Mouse (Mus musculus): ENCODE measurements at regions not wholly inside any gene's neighbourhood (a gene's known extent, or its start where the extent isn't known, plus 50 kb on each side); places are given as distances from the start of the nearest gene placed in this dataset.

GRCm38 (mm10) chr2:45367436-45368193, 250.4 kb upstream of the Zeb2 start:
- H3K9ac ChIP-seq (ENCODE audit: low read depth, low read length): no peak overlapping the region
- H3K9me3 ChIP-seq (ENCODE audit: control insufficient read depth, low read length): no peaks in the 10 kb centered on the region
- H3K4me3 ChIP-seq (ENCODE audit: low read length): no peak overlapping the region
- no peaks in the 10 kb centered on the region for H3K4me1 ChIP-seq (ENCODE audit: control insufficient read depth, insufficient read depth, low read depth, low read length)
- WGBS: 78% methylated on average over 10 of the region's 10 CpGs
- no peaks in the 10 kb centered on the region for H3K27me3 ChIP-seq (replicated peaks; ENCODE audit: control insufficient read depth, insufficient read depth, low read length)
- no peak overlapping the region for H3K27ac ChIP-seq (ENCODE audit: low read depth, low read length)
- no peak for ATAC-seq
- H3K36me3 ChIP-seq (ENCODE audit: control insufficient read depth, insufficient read depth, low read length): no peaks in the 10 kb centered on the region
- H3K4me2 ChIP-seq (ENCODE audit: low read length): no peak overlapping the region

GRCm38 (mm10) chr2:45357266-45357665, 240.1 kb upstream of the Zeb2 start:
- no peak for ATAC-seq
- H3K9ac ChIP-seq (ENCODE audit: low read depth, low read length): no peak overlapping the region

GRCm38 (mm10) chr2:45356558-45357170, 239.5 kb upstream of the Zeb2 start:
- no peak overlapping the region for H3K4me2 ChIP-seq (ENCODE audit: low read length)
- no peaks in the 10 kb centered on the region for H3K4me1 ChIP-seq (ENCODE audit: control insufficient read depth, insufficient read depth, low read depth, low read length)
- H3K36me3 ChIP-seq (ENCODE audit: control insufficient read depth, insufficient read depth, low read length): no peaks in the 10 kb centered on the region
- no peaks in the 10 kb centered on the region for H3K27me3 ChIP-seq (replicated peaks; ENCODE audit: control insufficient read depth, insufficient read depth, low read length)
- no peak for ATAC-seq
- H3K9me3 ChIP-seq (ENCODE audit: control insufficient read depth, low read length): no peaks in the 10 kb centered on the region
- H3K4me3 ChIP-seq (ENCODE audit: low read length): no peak overlapping the region
- no peak overlapping the region for H3K9ac ChIP-seq (ENCODE audit: low read depth, low read length)
- WGBS: 68% methylated on average over 8 of the region's 8 CpGs
- no peak overlapping the region for H3K27ac ChIP-seq (ENCODE audit: low read depth, low read length)

More at GRCm38 (mm10) chr2:45357266-45357665, 240.1 kb upstream of the Zeb2 start:
- Histone ChIP-seq H3K36me3 (ENCODE audit: control insufficient read depth, insufficient read depth, low read length) (no peaks in the 10 kb centered on the region), H3K4me1 (ENCODE audit: control insufficient read depth, insufficient read depth, low read depth, low read length) (no peaks in the 10 kb centered on the region), H3K4me3 (ENCODE audit: low read length) (no peak overlapping the region), H3K27ac (ENCODE audit: low read depth, low read length) (no peak overlapping the region), H3K9me3 (ENCODE audit: control insufficient read depth, low read length) (no peaks in the 10 kb centered on the region), H3K4me2 (ENCODE audit: low read length) (no peak overlapping the region), H3K27me3 (replicated peaks; ENCODE audit: control insufficient read depth, insufficient read depth, low read length) (no peaks in the 10 kb centered on the region)
- 75% methylated on average over 7 of the region's 7 CpGs for WGBS

DNA sequence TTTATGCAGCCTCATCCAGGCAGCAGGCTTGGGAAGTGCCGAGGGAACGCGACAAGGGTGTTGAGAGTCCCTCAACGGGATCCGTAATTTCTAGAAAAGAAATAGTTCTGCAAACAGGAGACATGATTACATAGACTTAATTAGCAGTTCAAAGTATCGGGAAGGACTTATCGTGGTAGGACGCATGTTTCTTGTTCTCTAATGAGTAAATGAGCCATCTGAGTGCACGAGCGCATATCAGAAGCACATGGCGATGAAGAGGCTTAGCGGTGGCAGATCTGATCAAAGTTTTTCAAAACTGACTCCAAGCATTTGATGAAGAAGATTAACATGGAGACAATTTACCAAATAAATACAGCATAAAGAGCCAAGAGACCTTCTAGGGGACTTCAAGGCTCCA, 238.8 kb upstream of the Zeb2 start:
- Histone ChIP-seq H3K9ac (ENCODE audit: low read depth, low read length) (no peak overlapping the region), H3K4me3 (ENCODE audit: low read length) (no peak overlapping the region), H3K27ac (ENCODE audit: low read depth, low read length) (no peak overlapping the region), H3K4me1 (ENCODE audit: control insufficient read depth, insufficient read depth, low read depth, low read length) (no peaks in the 10 kb centered on the region), H3K4me2 (ENCODE audit: low read length) (no peak overlapping the region), H3K9me3 (ENCODE audit: control insufficient read depth, low read length) (no peaks in the 10 kb centered on the region), H3K27me3 (replicated peaks; ENCODE audit: control insufficient read depth, insufficient read depth, low read length) (no peaks in the 10 kb centered on the region), H3K36me3 (ENCODE audit: control insufficient read depth, insufficient read depth, low read length) (no peaks in the 10 kb centered on the region)
- WGBS: 90% methylated on average over 12 of the region's 12 CpGs
- no peak for ATAC-seq

DNA sequence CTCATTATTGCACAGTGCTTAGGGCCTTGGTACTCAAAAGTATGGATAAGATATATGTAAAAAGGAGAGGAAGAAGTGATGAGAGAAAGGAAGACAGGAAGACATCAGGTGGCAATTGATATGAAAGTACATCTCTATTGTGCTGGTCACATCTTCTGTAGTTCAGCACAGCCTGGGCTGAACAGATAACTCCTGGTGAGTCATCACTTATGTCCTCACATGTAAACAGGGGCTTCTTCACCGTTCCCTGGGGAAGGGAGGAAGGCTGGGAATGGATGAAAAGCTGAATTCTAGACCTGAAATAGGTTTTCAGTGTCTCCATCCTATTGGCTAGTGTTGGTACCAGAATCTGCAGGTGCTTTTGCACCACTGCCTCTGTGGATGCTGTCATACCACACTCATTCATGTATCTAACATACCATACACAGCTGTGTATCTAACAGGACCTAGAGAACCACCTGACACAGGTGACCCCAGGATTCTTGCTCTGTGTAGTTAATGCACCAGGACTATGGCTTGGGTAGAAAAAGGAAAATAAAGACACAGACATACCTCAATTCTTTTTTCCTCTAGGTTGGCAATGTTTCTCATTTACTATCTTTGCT, 234.4 kb upstream of the Zeb2 start:
- Histone ChIP-seq H3K9me3 (ENCODE audit: control insufficient read depth, low read length) (no peaks in the 10 kb centered on the region), H3K27ac (ENCODE audit: low read depth, low read length) (no peak overlapping the region), H3K4me2 (ENCODE audit: low read length) (no peak overlapping the region), H3K36me3 (ENCODE audit: control insufficient read depth, insufficient read depth, low read length) (no peaks in the 10 kb centered on the region), H3K4me1 (ENCODE audit: control insufficient read depth, insufficient read depth, low read depth, low read length) (no peaks in the 10 kb centered on the region), H3K4me3 (ENCODE audit: low read length) (no peak overlapping the region), H3K9ac (ENCODE audit: low read depth, low read length) (no peak overlapping the region), H3K27me3 (replicated peaks; ENCODE audit: control insufficient read depth, insufficient read depth, low read length) (no peaks in the 10 kb centered on the region)
- ATAC-seq: no peak
- 62% methylated on average over 1 of the region's 1 CpGs for WGBS

DNA sequence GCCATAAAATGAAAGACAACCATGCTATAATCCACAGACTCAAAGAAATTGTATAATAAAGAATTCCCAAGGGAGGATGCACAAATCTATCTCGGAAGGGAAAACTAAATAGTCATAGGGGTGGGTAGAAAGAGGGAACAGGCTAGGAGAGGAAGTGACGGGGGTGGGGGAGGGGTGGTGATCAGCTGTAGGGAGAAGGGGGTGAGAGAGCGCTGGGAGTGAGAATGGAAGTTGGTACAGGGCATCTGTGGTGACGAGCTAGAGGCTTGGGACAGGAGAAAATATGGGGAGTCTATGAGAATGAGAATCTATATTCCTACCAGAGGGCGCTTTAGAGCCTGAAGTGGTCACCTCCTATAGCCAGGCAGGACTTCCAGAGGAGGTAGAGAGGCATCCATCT, 229.2 kb upstream of the Zeb2 start:
- no peaks in the 10 kb centered on the region for H3K4me1 ChIP-seq (ENCODE audit: control insufficient read depth, insufficient read depth, low read depth, low read length)
- H3K9me3 ChIP-seq (ENCODE audit: control insufficient read depth, low read length): no peaks in the 10 kb centered on the region
- H3K9ac ChIP-seq (ENCODE audit: low read depth, low read length): no peak overlapping the region
- no peak overlapping the region for H3K27ac ChIP-seq (ENCODE audit: low read depth, low read length)
- WGBS: 92% methylated on average over 5 of the region's 5 CpGs
- ATAC-seq: no peak
- H3K36me3 ChIP-seq (ENCODE audit: control insufficient read depth, insufficient read depth, low read length): no peaks in the 10 kb centered on the region
- no peak overlapping the region for H3K4me2 ChIP-seq (ENCODE audit: low read length)
- no peaks in the 10 kb centered on the region for H3K27me3 ChIP-seq (replicated peaks; ENCODE audit: control insufficient read depth, insufficient read depth, low read length)
- no peak overlapping the region for H3K4me3 ChIP-seq (ENCODE audit: low read length)

DNA sequence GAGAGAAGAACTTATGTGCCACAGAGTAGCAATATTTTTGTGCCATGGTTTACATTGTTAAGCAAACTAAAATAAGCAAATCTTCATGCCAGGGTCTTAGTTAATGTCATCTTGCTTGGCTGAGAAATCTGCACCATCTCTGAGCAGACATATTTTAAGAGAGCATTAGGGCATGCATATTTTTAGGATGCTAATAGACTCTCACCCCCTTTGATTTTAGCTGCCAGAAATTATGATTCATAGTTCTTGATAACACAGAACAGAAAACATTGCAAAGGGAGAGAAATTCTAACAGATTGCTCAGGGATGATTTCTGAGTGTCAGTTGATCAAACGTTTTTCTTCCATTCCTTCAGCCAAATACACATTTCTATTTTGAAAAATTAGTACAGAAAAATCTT, 222.7 kb upstream of the Zeb2 start:
- WGBS: 74% methylated on average over 1 of the region's 1 CpGs
- no peak overlapping the region for H3K9ac ChIP-seq (ENCODE audit: low read depth, low read length)
- H3K27ac ChIP-seq (ENCODE audit: low read depth, low read length): no peak overlapping the region
- peaks cover 3% of the 10 kb centered on the region; the same call in 1 of the 2 replicates for H3K9me3 ChIP-seq (ENCODE audit: control insufficient read depth, low read length)
- no peak overlapping the region for H3K4me3 ChIP-seq (ENCODE audit: low read length)
- no peaks in the 10 kb centered on the region for H3K36me3 ChIP-seq (ENCODE audit: control insufficient read depth, insufficient read depth, low read length)
- H3K4me2 ChIP-seq (ENCODE audit: low read length): no peak overlapping the region
- H3K4me1 ChIP-seq (ENCODE audit: control insufficient read depth, insufficient read depth, low read depth, low read length): no peaks in the 10 kb centered on the region
- no peaks in the 10 kb centered on the region for H3K27me3 ChIP-seq (replicated peaks; ENCODE audit: control insufficient read depth, insufficient read depth, low read length)
- ATAC-seq: no peak

- Histone ChIP-seq H3K4me1 (ENCODE audit: control insufficient read depth, insufficient read depth, low read depth, low read length) (no peaks in the 10 kb centered on the region), H3K27me3 (replicated peaks; ENCODE audit: control insufficient read depth, insufficient read depth, low read length) (no peaks in the 10 kb centered on the region), H3K4me3 (ENCODE audit: low read length) (no peak overlapping the region), H3K9ac (ENCODE audit: low read depth, low read length) (no peak overlapping the region), H3K9me3 (ENCODE audit: control insufficient read depth, low read length) (peaks cover 3% of the 10 kb centered on the region; the same call in 1 of the 2 replicates), H3K27ac (ENCODE audit: low read depth, low read length) (no peak overlapping the region), H3K4me2 (ENCODE audit: low read length) (no peak overlapping the region), H3K36me3 (ENCODE audit: control insufficient read depth, insufficient read depth, low read length) (no peaks in the 10 kb centered on the region)
- no peak for ATAC-seq
Measured at GRCm38 (mm10) chr2:45338809-45339208, 221.6 kb upstream of the Zeb2 start.

DNA sequence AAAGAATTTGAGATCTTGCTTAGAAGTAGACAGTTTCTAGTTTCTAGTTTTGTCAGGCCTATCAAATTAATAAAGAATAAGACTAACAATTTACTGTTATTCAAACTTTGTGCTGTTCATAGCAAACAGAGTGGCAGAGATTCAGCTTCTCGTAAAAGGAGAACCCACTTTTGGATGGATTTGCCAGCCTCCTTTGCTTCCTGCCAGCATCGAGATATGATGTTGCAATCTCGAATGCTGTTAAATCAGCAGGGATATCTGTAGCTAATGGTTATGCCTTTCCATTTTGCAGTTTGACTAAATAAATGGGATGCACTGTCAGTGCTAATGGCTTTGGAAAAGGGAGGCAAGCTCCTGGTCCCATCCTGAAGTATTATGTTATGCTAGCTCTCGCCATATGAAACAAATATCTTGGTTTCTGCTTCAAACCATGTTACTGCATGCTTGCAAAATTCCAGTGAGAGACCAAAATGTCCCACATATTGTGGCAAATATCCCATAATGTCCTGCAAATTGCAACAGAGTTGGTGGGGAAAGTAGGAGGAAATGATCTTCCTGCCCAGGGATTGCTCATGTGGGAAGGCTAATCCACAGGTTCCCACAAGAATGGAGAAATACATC, 199.9 kb upstream of the Zeb2 start:
- Histone ChIP-seq H3K9me3 (ENCODE audit: control insufficient read depth, low read length) (no peaks in the 10 kb centered on the region), H3K9ac (ENCODE audit: low read depth, low read length) (no peak overlapping the region), H3K36me3 (ENCODE audit: control insufficient read depth, insufficient read depth, low read length) (no peaks in the 10 kb centered on the region), H3K27me3 (replicated peaks; ENCODE audit: control insufficient read depth, insufficient read depth, low read length) (no peaks in the 10 kb centered on the region), H3K4me3 (ENCODE audit: low read length) (no peak overlapping the region), H3K27ac (ENCODE audit: low read depth, low read length) (no peak overlapping the region), H3K4me1 (ENCODE audit: control insufficient read depth, insufficient read depth, low read depth, low read length) (no peaks in the 10 kb centered on the region), H3K4me2 (ENCODE audit: low read length) (no peak overlapping the region)
- no peak for ATAC-seq
- 81% methylated on average over 4 of the region's 4 CpGs for WGBS
